Mouse (Mus musculus) telencephalon, adult 2 months (tissue): ENCODE results near the gene Uba52.
A peak's percentile ranks its signal among the peaks of the same experiment; 100 is the strongest.

Experiments
- DNase-seq: peaks from one replicate; pipeline ENCODE4 v3.0.0-alpha.2; 2011; ENCODE audit warnings: low read depth, low spot score

Gene Uba52

GRCm38 (mm10) chr8:70482943-70483342 is 27.7 kb downstream of the Uba52 start:
- no peak for DNase-seq

- DNase-seq: peak; percentile 89
Measured at GRCm38 (mm10) chr8:70481908-70482307, 28.7 kb downstream of the Uba52 start.

- DNase-seq: no peak
Measured at GRCm38 (mm10) chr8:70477269-70477982, 33.2 kb downstream of the Uba52 start.

GRCm38 (mm10) chr8:70476333-70477268 is 34.0 kb downstream of the Uba52 start, which contains the start of gene Klhl26:
Klhl26 (minus strand) TSS chr8:70476968.
- peak; percentile 89 for DNase-seq

- DNase-seq: no peak
Measured at GRCm38 (mm10) chr8:70471856-70472255, 38.7 kb downstream of the Uba52 start.

GRCm38 (mm10) chr8:70469938-70470337 is 40.7 kb downstream of the Uba52 start:
- DNase-seq: no peak

GRCm38 (mm10) chr8:70469295-70469916 is 41.2 kb downstream of the Uba52 start:
- DNase-seq: no peak

- no peak for DNase-seq
Measured at GRCm38 (mm10) chr8:70468733-70469132, 41.9 kb downstream of the Uba52 start.

- DNase-seq: no peak
Measured at GRCm38 (mm10) chr8:70467907-70468306, 42.7 kb downstream of the Uba52 start.

GRCm38 (mm10) chr8:70467229-70467725 is 43.3 kb downstream of the Uba52 start:
- no peak for DNase-seq

GRCm38 (mm10) chr8:70466771-70467170 is 43.8 kb downstream of the Uba52 start:
- no peak for DNase-seq

GRCm38 (mm10) chr8:70466305-70466704 is 44.3 kb downstream of the Uba52 start:
- DNase-seq: no peak

- DNase-seq: no peak
Measured at GRCm38 (mm10) chr8:70465701-70466100, 44.9 kb downstream of the Uba52 start.

GRCm38 (mm10) chr8:70464162-70464561 is 46.4 kb downstream of the Uba52 start:
- no peak for DNase-seq

GRCm38 (mm10) chr8:70463306-70463705 is 47.3 kb downstream of the Uba52 start:
- peak; percentile 79 for DNase-seq

GRCm38 (mm10) chr8:70462516-70462813 is 48.1 kb downstream of the Uba52 start:
- no peak for DNase-seq

GRCm38 (mm10) chr8:70461765-70462515 is 48.7 kb downstream of the Uba52 start:
- DNase-seq: no peak

GRCm38 (mm10) chr8:70460606-70461005 is 50.0 kb downstream of the Uba52 start:
- DNase-seq: no peak

- no peak for DNase-seq
Measured at GRCm38 (mm10) chr8:70460199-70460598, 50.4 kb downstream of the Uba52 start.

- no peak for DNase-seq
Measured at GRCm38 (mm10) chr8:70459636-70460035, 51.0 kb downstream of the Uba52 start.

- no peak for DNase-seq
Measured at GRCm38 (mm10) chr8:70458462-70458861, 52.1 kb downstream of the Uba52 start.
